Mouse (Mus musculus) limb, embryonic 14.5 days (tissue): ENCODE measurements at regions not wholly inside any gene's neighbourhood (a gene's known extent, or its start where the extent isn't known, plus 50 kb on each side); places are given as distances from the start of the nearest gene placed in this dataset.
A peak's percentile ranks its signal among the peaks of the same experiment; 100 is the strongest.

Experiments used
- ATAC-seq: fragments of 200-750 bp; cut with Nextera tagmentation; 2 replicates; pipeline ENCODE4 v1.8.0; 2017; ENCODE audit warnings: low read depth, moderate number of reproducible peaks, moderate TSS enrichment; ENCODE audit not compliant: low FRiP score
- DNase-seq: peaks from one replicate; pipeline ENCODE4 v3.0.0-alpha.2; 2015; ENCODE audit warnings: low spot score
- H3K27ac ChIP-seq: fragments of 300-500 bp; sonication (generic); replicated peaks from 2 replicates; pipeline ENCODE4 v1.5.1; 2014; ENCODE audit warnings: low read depth, mild to moderate bottlenecking, low read length, moderate library complexity, mixed read lengths
- H3K27me3 ChIP-seq: fragments of 300-500 bp; sonication (generic); 2 replicates; pipeline ENCODE4 v1.6.1; 2014; ENCODE audit warnings: low read length, mixed read lengths; ENCODE audit not compliant: control insufficient read depth, insufficient read depth
- H3K36me3 ChIP-seq: fragments of 300-500 bp; sonication (generic); 2 replicates; pipeline ENCODE4 v1.6.1; 2014; ENCODE audit warnings: mild to moderate bottlenecking, low read length, moderate library complexity, mixed read lengths; ENCODE audit not compliant: control insufficient read depth, insufficient read depth
- H3K4me1 ChIP-seq: fragments of 300-500 bp; sonication (generic); 2 replicates; pipeline ENCODE4 v1.6.1; 2014; ENCODE audit warnings: antibody characterized with exemption, low read length, mixed read lengths; ENCODE audit not compliant: control insufficient read depth, insufficient read depth
- H3K4me2 ChIP-seq: fragments of 300-500 bp; sonication (generic); replicated peaks from 2 replicates; pipeline ENCODE4 v1.6.1; 2014; ENCODE audit warnings: low read depth, mild to moderate bottlenecking, low read length, moderate library complexity; ENCODE audit not compliant: severe bottlenecking
- H3K4me3 ChIP-seq: fragments of 300-500 bp; sonication (generic); replicated peaks from 2 replicates; pipeline ENCODE4 v1.5.1; 2014; ENCODE audit warnings: low read length
- H3K9ac ChIP-seq: fragments of 300-500 bp; sonication (generic); 2 replicates; pipeline ENCODE4 v1.6.1; 2014; ENCODE audit warnings: mild to moderate bottlenecking, low read depth, low read length, moderate library complexity; ENCODE audit not compliant: severe bottlenecking
- H3K9me3 ChIP-seq: fragments of 300-500 bp; sonication (generic); 2 replicates; pipeline ENCODE4 v1.6.1; 2016; ENCODE audit warnings: low read length; ENCODE audit not compliant: control insufficient read depth
- POLR2A ChIP-seq: fragments of 200-500 bp; IDR thresholded peaks from 2 replicates; pipeline ENCODE4 v1.8.0; 2012; ENCODE audit warnings: inconsistent platforms, mild to moderate bottlenecking, moderate library complexity, borderline replicate concordance; ENCODE audit not compliant: insufficient read depth, insufficient read length; ENCODE audit errors: extremely low read depth
- whole genome bisulfite sequencing: fragments of 180-500 bp; shearing (Covaris S2); extraction: QIAGEN DNeasy Blood & Tissue Kit; methylation state at CpG from one replicate; pipeline ENCODE4 v1.1.7; 2014; 5-methylcytosine and 5-hydroxymethylcytosine counted together

DNA sequence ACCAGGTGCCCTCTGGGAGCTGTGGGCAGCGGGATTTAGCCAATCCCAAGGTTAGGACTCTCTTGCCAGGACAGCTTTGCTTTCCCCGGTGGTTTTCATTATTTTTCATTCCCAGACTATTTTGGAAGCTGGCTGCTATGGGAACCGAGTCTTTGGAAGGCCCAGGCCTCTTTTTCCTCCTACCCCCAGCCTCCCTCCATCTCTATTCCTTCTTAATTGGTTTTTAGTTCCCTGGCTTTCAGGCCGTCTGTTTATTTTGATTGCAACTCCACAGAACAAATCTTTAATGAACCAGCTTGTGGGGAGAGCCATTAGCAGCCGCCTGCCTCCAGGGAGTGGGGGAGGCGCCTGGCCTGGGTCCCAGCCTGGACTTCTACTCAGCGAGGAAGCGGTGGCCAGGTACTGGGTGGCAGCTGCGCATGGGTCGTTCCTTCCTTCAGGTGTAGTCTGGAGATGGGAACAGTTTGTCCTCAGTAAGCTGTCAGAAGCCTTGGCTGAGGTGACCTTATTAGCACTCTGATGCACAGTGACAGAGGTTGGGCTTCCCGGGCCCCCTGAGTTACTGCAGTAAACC lies 91.0 kb upstream of the Haao start:
- no peaks in the 10 kb centered on the region for H3K9me3 ChIP-seq
- H3K4me1 ChIP-seq: peaks cover 34% of the 10 kb centered on the region
- ATAC-seq (peak; percentile 74), DNase-seq (peak; percentile 80)
- 23% methylated on average over 11 of the region's 11 CpGs for WGBS
- H3K4me3 ChIP-seq: no peak overlapping the region
- no peak overlapping the region for H3K9ac ChIP-seq
- no peak overlapping the region for H3K4me2 ChIP-seq
- no peak for TF ChIP-seq POLR2A
- H3K27me3 ChIP-seq: no peaks in the 10 kb centered on the region
- H3K36me3 ChIP-seq: no peaks in the 10 kb centered on the region
- peak overlapping the region; percentile 90 for H3K27ac ChIP-seq

DNA sequence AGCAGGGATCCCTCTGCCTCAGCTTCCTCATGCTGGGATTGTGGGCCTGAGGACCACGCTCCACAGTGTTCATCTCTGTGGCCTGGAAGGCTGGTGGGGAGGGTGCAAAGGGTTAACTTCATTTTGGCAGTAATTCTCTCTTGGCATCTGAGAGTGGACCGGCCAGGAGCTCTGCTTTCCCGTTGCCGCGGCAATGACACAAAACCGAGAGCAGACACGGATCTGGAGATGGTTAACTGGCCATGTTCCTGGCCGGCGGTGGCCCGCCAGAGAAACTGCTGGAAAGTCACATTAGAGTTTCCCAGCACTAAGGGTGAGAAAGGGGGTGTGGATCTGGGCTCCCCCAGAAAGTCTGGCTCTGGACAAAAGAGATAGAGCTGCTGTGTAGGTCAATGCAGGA lies 89.8 kb upstream of the Haao start:
- WGBS: 16% methylated on average over 10 of the region's 10 CpGs
- DNase-seq: no peak
- peaks cover 34% of the 10 kb centered on the region for H3K4me1 ChIP-seq
- H3K9me3 ChIP-seq: no peaks in the 10 kb centered on the region
- H3K27me3 ChIP-seq: no peaks in the 10 kb centered on the region
- H3K27ac ChIP-seq: peak overlapping the region; percentile 90
- H3K9ac ChIP-seq: no peak overlapping the region
- TF ChIP-seq POLR2A: no peak
- no peaks in the 10 kb centered on the region for H3K36me3 ChIP-seq
- ATAC-seq: peak; percentile 45; the same call in 1 of the 2 replicates
- H3K4me2 ChIP-seq: no peak overlapping the region
- no peak overlapping the region for H3K4me3 ChIP-seq

DNA sequence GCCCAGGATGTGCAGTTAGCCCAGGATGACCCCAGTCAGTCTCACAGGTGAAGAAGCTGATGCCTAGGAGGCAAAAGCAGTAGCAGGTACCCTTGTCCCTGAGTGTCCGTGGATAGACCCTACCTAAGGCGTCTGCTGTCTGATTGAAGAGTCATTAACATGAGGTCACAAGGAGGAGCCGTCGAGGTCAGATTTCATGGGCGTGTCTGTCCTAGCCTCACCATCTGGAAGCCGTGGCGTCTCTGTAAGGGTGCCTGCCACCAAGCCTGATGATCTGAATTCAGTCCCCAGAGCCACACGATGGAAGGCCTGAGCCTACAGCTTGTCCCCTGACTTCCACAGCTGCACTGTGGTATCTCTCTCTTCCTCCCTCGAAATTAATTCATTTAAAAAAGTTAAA lies 88.9 kb upstream of the Haao start:
- WGBS: 45% methylated on average over 9 of the region's 9 CpGs
- TF ChIP-seq POLR2A: no peak
- Histone ChIP-seq H3K27me3 (no peaks in the 10 kb centered on the region), H3K36me3 (no peaks in the 10 kb centered on the region), H3K4me1 (peaks cover 34% of the 10 kb centered on the region), H3K4me3 (no peak overlapping the region), H3K9ac (no peak overlapping the region), H3K9me3 (no peaks in the 10 kb centered on the region), H3K4me2 (no peak overlapping the region), H3K27ac (peak overlapping the region; percentile 90; the same call in 1 of the 2 replicates)
- ATAC-seq (no peak), DNase-seq (no peak)

DNA sequence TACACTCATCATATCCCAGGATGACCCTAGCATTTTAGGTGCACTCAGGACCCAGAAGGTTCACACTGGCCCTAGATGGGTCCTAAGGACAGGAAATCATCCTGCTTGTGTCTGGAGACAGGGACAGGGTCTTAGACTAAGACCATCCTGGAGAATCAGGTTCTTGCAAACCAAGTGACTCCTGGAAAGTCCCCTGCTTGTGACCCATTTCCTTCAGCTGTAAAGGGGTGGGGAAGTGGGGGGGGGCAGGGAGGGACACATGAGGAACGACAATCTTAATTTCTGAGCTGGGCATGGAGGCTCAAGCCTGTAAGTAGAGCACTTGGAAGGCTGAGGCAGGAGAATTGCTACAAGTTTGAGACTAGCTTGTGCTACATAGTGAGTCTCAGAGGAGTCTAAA lies 88.2 kb upstream of the Haao start:
- Histone ChIP-seq H3K4me3 (no peak overlapping the region), H3K4me1 (peaks cover 34% of the 10 kb centered on the region), H3K4me2 (no peak overlapping the region), H3K9me3 (no peaks in the 10 kb centered on the region), H3K9ac (no peak overlapping the region), H3K36me3 (no peaks in the 10 kb centered on the region), H3K27ac (no peak overlapping the region), H3K27me3 (no peaks in the 10 kb centered on the region)
- no peak for DNase-seq
- 67% methylated on average over 1 of the region's 1 CpGs for WGBS
- no peak for ATAC-seq
- TF ChIP-seq POLR2A: no peak

DNA sequence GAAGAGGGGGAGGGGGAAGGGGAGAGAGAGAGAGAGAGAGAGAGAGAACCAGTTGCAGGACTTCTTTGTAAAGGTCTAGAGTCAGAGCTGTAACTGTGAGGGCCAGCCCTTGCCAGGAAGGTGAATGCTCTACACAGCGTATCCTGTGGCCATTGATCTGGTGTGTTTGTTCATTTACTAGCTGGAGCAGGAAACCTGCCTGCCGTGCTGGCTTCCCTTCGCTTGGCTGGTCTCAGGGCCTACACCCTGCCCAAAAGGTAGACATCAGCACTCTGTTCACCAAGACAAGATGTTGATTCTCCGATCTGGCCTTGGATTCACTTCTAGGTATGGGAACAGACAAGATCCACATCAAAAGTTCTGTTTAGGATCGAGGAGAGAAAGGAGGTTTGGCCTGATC lies 87.5 kb upstream of the Haao start:
- no peak overlapping the region for H3K4me3 ChIP-seq
- H3K27me3 ChIP-seq: no peaks in the 10 kb centered on the region
- no peak overlapping the region for H3K4me2 ChIP-seq
- TF ChIP-seq POLR2A: no peak
- DNase-seq (no peak), ATAC-seq (no peak)
- peaks cover 32% of the 10 kb centered on the region for H3K4me1 ChIP-seq
- no peak overlapping the region for H3K9ac ChIP-seq
- no peaks in the 10 kb centered on the region for H3K36me3 ChIP-seq
- no peaks in the 10 kb centered on the region for H3K9me3 ChIP-seq
- 52% methylated on average over 5 of the region's 5 CpGs for WGBS
- H3K27ac ChIP-seq: no peak overlapping the region

DNA sequence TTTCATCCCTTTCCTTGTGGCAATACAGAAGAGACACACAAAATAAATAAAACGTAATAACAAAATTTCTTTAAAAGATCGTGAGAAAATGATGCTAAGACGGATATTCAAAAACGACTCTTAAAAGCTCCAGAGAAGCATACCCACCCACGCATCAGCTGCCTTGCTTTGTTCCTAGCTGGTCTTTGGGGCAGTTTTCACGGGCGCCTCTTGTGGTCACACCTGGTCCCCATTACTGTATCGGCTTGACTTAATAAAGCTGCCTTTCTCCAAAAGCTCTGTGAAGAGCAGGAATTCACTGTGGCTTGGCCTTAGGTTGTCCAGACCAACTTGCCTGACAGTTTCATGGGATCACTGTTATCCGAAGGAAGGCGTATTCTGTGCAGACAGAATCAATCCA lies 86.0 kb upstream of the Haao start:
- Histone ChIP-seq H3K4me3 (no peak overlapping the region), H3K9me3 (no peaks in the 10 kb centered on the region), H3K36me3 (no peaks in the 10 kb centered on the region), H3K4me1 (peaks cover 21% of the 10 kb centered on the region), H3K4me2 (no peak overlapping the region), H3K27me3 (no peaks in the 10 kb centered on the region), H3K9ac (no peak overlapping the region), H3K27ac (no peak overlapping the region)
- DNase-seq (peak; percentile 57), ATAC-seq (no peak)
- no peak for TF ChIP-seq POLR2A
- WGBS: 37% methylated on average over 10 of the region's 10 CpGs
